Mouse (Mus musculus) heart, adult 11 months (tissue): ENCODE measurements around the gene Olfr1500.
A peak's percentile ranks its signal among the peaks of the same experiment; 100 is the strongest.
"Not testable (repeated sequence)": the region's sequence is repeated elsewhere in the genome, so short reads cannot be mapped to it uniquely, and the experiment has no call there.

Source experiments
- DNase-seq: peaks from one replicate; pipeline ENCODE4 v3.0.0; 2022

The Olfr1500 gene

DNA sequence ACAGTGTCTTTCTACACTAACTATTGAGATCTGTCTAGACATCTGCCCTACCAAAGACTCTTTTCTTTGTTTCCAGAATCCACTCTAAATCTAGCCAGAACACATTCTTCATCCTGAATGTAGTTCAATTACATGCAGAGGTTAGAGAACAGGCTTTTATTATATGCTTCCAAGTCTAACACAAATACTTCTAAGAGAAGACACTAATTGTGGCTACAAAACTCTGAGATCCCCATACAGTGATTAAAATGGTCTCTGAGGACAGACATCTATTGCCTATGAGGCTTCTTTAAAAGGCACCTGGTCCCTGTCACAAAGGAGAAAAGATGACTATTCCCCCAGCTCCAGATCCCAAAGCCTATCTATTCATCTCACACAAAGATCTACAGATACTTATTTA lies at the start of gene Olfr1500:
Gene Olfr1500, minus strand, starts transcription at position 101 of the 400 bp plus-strand sequence.
- DNase-seq = no peak

DNA sequence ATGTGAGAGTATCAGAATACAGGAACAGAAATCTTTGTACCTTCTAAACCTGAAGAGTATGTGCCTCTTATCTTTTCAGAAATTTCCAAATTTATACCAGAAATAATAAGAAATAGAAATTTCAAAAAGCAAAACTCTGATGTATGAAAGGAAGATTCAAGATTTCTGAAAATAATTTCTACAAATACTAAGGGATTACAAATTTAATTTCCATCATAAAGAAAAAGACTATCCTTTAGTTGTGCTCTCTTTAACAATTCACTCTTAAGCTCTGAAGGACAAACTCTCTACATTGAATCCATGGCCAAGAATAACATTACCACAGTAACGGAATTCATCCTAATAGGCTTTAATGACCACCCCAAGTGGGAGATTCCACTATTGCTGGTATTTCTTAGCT lies 31.2 kb upstream of the Olfr1500 start, which contains the start of gene Olfr1502:
Gene Olfr1502, plus strand, starts transcription at position 301 of the 400 bp plus-strand sequence.
- DNase-seq = no peak

DNA sequence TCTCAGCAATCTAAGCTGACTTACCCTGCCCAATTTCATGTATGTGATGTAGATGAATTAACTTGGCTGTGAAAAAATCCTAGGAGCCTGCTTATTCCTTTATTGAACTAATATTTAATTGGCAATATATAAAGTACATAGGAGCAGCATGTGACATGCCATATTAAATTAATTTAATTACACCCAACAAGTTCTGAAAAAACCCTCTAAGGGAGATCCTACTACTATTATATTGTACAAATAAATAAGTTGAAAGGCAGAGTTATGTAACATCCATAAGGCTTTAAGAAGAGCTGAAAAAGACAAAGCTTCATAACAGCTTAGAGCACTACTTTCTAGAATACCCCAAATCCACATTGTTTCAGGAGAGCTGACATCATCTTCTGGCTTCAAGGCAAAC lies 20.3 kb upstream of the Olfr1500 start, which contains the start of gene Olfr1501:
Gene Olfr1501, minus strand, starts transcription at position 101 of the 400 bp plus-strand sequence.
- not testable (repeated sequence) for DNase-seq

DNA sequence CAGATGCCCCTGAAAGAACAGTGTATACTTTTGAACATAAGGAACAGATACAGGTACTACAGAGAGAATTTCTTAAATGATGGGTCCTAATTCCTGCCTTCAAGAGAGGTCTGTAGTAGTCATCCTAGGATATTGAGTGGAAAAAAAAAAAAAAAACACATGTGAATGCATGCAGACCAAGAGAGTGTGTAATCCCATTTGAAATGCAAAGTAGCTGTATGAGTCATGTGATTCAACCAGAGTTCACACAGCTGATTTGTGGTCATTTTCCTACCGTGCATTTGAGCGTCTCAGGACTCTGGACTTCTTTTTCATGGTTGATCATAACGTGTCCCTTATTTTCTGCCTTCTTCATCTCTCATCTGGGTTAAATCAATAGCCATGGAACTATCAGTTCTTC lies 1.8 kb downstream of the Olfr1500 start:
- DNase-seq = no peak

DNA sequence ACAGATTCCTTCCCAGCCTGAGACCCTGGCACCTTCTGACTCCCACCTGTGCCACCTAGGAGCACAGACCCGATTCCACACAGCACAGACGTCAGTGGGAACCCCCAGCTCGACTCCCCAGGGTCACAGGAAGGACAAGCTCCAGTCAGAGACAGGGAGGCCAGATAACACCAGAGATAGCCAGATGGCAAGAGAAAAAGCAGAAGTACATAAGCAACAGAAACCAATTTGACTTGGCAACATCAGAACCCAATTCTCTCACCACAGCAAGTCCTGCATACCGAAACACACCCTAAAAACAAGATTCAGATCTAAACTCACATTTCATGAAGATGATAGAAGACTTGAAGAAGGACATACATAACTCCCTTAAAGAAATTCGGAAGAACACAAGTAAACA lies 9.4 kb downstream of the Olfr1500 start:
- DNase-seq = peak; percentile 81

DNA sequence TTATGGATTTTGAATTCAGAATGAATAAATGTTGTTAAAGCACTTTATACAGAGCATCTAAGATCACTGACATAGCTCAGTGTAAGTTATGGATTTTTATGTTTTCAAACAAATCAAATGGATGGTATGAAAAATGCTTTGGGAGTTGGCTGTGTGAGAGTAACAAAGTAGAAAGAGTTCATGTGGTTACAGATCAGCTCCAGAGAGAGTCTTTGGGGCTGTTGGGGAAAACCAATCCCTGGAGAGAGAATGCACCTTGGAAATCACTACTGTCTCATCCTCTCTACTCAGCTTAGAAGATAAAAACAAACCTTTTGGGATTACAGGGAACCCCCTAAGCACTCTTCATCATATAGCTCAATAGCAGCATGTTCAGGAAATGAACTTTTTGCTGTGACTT lies 10.9 kb downstream of the Olfr1500 start, which contains the start of gene Olfr1499:
Gene Olfr1499, minus strand, starts transcription at position 101 of the 400 bp plus-strand sequence.
- DNase-seq = no peak

DNA sequence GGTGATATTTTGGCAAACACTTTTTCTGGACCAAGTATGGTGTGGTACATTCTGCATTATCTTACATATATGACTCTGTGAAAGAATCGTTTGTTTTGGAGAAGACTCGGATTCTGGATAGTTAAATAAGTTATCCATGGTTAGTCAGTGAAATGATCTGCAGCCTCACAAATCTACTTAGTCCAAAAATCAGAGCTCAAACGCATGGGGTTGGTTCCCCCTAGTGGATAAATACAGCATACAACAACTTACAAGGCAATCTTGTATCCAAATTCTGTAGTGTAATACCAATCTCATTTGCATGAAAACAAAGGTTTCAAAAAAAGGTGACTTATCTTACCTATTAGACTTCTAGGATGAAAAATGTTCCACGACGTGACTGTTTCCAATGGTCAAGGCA lies 11.5 kb downstream of the Olfr1500 start:
- DNase-seq = no peak

DNA sequence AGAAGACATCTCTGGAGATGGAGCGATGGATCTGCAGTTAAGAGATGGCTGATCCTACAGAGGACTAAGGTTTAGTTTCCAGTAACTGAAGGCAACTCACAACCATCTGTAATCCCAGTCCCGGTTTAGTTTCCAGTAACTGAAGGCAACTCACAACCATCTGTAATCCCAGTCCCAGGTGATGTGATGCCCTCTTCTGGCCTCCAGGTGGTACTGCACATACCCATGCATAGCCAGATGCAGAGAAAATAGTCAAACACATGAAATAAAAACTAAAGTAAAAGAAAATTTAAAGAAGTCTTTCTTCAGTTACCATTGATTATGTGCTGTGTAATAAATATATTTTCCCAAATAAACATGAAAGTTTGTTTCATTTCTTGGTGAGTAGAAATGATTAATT lies 17.5 kb downstream of the Olfr1500 start:
- DNase-seq = no peak

DNA sequence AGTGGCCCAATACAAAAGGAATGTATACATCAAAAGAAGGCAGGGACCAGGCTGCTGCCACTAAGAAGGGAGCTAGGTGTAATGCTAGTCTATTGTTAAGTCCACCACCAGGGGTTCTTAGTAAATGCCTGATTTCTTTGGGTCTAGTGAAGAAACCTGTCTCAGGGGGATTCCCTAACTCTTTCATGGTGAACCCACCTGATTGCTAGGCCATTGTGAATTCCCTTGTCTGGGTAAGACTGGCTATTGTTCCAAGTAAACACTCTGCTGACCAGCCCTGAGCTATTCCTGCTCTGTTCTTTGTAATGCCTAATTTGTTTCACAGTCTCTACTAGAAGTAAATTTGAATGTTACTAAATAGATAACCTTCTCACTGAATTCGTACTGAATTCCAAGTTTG lies 24.8 kb downstream of the Olfr1500 start:
- not testable (repeated sequence) for DNase-seq

DNA sequence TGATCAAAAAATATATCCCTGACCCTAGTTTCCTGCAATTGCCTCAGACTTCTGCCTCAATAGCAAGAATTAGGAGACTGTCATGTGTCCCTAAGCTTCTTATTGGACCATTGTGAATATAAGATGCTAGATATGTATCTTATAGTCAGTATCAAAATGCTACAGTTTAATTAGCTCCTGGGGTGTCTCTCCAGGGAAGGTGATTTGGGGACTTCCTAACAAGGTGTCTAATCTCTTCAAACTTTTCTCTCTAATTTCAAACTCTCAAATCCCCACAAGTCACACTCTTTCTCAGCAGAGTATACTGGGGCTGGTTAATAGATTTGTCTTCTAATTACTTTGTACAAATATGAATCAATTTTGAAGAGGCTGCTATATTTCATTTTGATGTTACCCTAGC lies 32.2 kb downstream of the Olfr1500 start, which contains the start of gene Olfr1497:
Gene Olfr1497, minus strand, starts transcription at position 101 of the 400 bp plus-strand sequence.
- no peak for DNase-seq

DNA sequence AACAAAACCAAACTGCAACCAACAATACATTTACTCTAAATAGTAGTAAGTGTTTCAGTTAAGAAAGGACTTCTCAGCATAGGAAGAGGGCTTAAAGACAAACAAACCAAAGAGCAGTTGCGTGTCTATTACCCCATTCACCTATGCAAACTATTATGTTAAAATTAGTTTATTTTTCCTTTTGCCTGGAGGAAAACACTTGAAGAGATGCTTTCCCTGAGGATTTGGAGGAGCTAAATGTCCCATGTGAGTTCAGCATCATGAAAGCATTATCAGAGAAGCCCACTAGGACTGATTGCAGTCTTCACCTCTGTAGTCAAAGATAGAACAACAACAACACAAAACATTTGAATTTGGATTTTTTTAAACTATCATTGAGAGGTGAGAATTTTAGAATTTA lies 52.7 kb downstream of the Olfr1500 start, which contains the start of gene Olfr1496:
Gene Olfr1496, plus strand, starts transcription at position 301 of the 400 bp plus-strand sequence.
- DNase-seq = no peak
